Mouse (Mus musculus) cortical plate, adult 2 months (tissue): Measurements from ENCODE around the gene BC024978. TPM values are rescaled to one million over a fixed set of nuclear protein-coding genes. Genes with fewer than 3 reads are reported as not detected.
"Not testable (repeated sequence)": the region's sequence is repeated elsewhere in the genome, so short reads cannot be mapped to it uniquely, and the experiment has no call there.

ENCODE experiments used
- H3K27ac ChIP-seq: fragments of 200-500 bp; 2 replicates; pipeline ENCODE4 v1.5.1; 2012; ENCODE audit warnings: low read length, control low read depth, inconsistent platforms; ENCODE audit not compliant: insufficient read depth
- H3K4me1 ChIP-seq: fragments of 200-500 bp; 2 replicates; pipeline ENCODE4 v1.6.1; 2011; ENCODE audit warnings: low read length; ENCODE audit not compliant: control insufficient read depth, insufficient read depth
- H3K4me3 ChIP-seq: fragments of 200-500 bp; 2 replicates; pipeline ENCODE4 v1.5.1; 2011; ENCODE audit warnings: mild to moderate bottlenecking, low read length, control low read depth; ENCODE audit not compliant: insufficient read depth
- CTCF ChIP-seq: fragments of 200-500 bp; IDR thresholded peaks from 2 replicates; pipeline ENCODE4 v1.5.1; 2011; ENCODE audit warnings: mild to moderate bottlenecking, control low read depth, low read length; ENCODE audit not compliant: insufficient read depth; ENCODE audit errors: extremely low read depth
- POLR2A ChIP-seq: fragments of 200-500 bp; IDR thresholded peaks from 2 replicates; pipeline ENCODE4 v1.6.1; 2011; ENCODE audit warnings: mild to moderate bottlenecking, low read length, control low read depth; ENCODE audit not compliant: insufficient read depth; ENCODE audit errors: extremely low read depth
- polyA plus RNA-seq: library from polyadenylated mRNA; depleted of rRNA; stranded (reverse); fragments of >200 nt; gene quantifications from 2 replicates; pipeline ENCODE4 v1.2.3, GENCODE M21; 2012

BC024978 gene
- polyA plus RNA-seq, 1 experiment = 14.9 TPM

- peak overlapping the region; percentile 41 for H3K27ac ChIP-seq
- peaks cover 2% of the 10 kb centered on the region; the same call in 1 of the 2 replicates for H3K4me1 ChIP-seq
- no peak overlapping the region for H3K4me3 ChIP-seq
- TF ChIP-seq CTCF (no peak), POLR2A (0 out of 2 replicates have a peak, but pooled peaks have one; percentile 21)
Observed at GRCm38 (mm10) chr7:27231693-27232331, 36.2 kb downstream of the BC024978 start.

DNA sequence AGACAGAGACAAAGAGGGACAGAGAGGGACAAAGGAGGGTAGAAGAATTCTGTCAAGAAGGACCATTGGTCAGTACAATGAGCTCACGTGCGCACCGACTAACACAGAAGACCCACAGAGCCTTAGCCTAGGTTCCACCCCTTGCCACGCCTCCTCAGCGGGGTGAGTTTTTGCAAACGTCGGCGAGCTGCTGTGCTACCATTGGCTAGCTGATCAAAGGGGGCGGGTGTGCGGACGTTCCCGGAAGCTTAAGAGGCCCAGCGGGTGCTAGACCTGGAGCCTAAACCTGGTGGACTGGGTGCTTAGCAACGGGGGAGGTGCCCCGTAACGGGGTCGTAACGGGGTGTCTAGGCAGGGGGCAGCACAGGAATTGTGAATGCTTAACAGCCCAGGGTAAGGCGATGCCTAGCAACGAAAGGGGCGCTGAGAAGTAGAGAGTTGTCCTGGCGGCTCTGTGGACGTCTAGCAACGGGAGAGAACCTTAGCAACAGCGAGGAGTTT lies 37.2 kb downstream of the BC024978 start, which contains the start of gene Coq8b:
Gene Coq8b, plus strand, starts transcription at position 243 of the 501 bp plus-strand sequence.
- H3K27ac ChIP-seq = peak within 1 kb of the TSS; percentile 58; the same call in 1 of the 2 replicates
- peak within 1 kb of the TSS; percentile 47 for H3K4me3 ChIP-seq
- peak; percentile 66; the same call in 1 of the 2 replicates for TF ChIP-seq POLR2A
- no peak for TF ChIP-seq CTCF
- peaks cover 2% of the 10 kb centered on the region; the same call in 1 of the 2 replicates for H3K4me1 ChIP-seq

- no peak overlapping the region for H3K27ac ChIP-seq
- TF ChIP-seq POLR2A (no peak), CTCF (no peak)
Observed at GRCm38 (mm10) chr7:27233300-27233699, 37.7 kb downstream of the BC024978 start.

DNA sequence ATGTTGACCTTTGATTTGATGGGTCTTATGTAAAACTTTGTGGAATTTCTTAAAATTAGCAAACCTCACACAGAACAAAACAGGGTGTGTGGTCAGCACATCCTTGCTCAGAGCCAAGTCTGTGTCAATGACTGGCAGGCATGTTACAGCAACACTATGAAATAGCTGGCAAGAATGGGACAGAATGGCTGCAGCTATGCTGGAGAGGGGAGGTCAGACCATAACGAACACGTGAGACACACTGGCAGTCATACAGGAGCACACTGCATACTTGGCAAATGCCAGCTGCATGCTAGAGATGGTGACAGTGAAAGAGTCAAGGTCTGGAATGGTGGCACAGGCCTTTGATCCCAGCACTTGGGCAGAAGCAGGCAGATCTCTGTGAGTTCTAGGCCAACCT lies 40.1 kb downstream of the BC024978 start:
- Histone ChIP-seq H3K4me1 (peaks cover 2% of the 10 kb centered on the region; the same call in 1 of the 2 replicates), H3K4me3 (no peak overlapping the region), H3K27ac (no peak overlapping the region)
- no peak for TF ChIP-seq CTCF
- no peak for TF ChIP-seq POLR2A

More at GRCm38 (mm10) chr7:27233300-27233699, 37.7 kb downstream of the BC024978 start:
- peak overlapping the region; percentile 47 for H3K4me3 ChIP-seq
- peaks cover 2% of the 10 kb centered on the region; the same call in 1 of the 2 replicates for H3K4me1 ChIP-seq

DNA sequence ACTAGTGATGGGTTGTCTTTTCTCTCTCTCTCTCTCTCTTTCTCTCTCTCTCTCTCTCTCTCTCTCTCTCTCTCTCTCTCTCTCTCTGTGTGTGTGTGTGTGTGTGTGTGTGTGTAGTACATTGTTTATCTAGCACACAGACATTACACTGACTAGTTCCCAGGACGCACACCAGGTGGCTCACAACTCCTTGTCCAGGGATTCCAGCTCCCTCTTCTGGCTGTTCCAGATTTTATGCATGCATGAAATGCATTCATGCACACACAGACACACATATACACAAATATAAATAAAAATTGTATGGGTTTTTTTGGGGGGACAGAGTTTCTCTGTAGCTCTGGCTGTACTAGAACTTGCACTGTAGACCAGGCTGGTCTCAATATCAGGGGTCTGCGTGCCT lies 41.9 kb downstream of the BC024978 start:
- Histone ChIP-seq H3K4me3 (no peak overlapping the region), H3K27ac (no peak overlapping the region), H3K4me1 (peaks cover 2% of the 10 kb centered on the region; the same call in 1 of the 2 replicates)
- TF ChIP-seq CTCF (no peak), POLR2A (no peak)

DNA sequence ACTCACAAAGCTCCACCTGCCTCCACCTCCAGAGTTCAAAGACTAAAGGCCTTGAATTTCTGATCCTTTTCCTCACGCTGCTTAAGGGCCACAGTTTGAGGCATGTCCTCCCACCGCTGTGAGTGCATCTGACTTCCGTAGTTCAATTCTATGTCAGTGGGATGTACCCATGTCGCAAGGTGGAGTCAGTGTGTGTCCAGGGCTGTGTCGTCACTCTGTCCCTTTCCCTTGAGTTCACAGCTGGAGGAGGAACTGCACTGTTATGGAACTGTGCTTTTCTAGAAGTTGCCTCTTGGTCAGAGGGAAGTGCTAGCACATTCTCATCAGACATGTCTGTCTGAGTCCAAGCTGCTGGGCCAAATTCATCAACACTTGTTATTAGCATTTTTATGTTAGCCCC lies 43.0 kb downstream of the BC024978 start:
- H3K27ac ChIP-seq = no peak overlapping the region
- TF ChIP-seq POLR2A = no peak
- no peak for TF ChIP-seq CTCF
- H3K4me3 ChIP-seq = no peak overlapping the region
- peaks cover 2% of the 10 kb centered on the region; the same call in 1 of the 2 replicates for H3K4me1 ChIP-seq

GRCm38 (mm10) chr7:27243211-27243610 lies 47.6 kb downstream of the BC024978 start:
- no peak overlapping the region for H3K4me3 ChIP-seq
- no peak for TF ChIP-seq CTCF
- TF ChIP-seq POLR2A = no peak
- no peaks in the 10 kb centered on the region for H3K4me1 ChIP-seq
- no peak overlapping the region for H3K27ac ChIP-seq

GRCm38 (mm10) chr7:27244088-27244487 lies 48.5 kb downstream of the BC024978 start:
- H3K27ac ChIP-seq = not testable (repeated sequence)
- TF ChIP-seq CTCF = 0 out of 2 replicates have a peak, but pooled peaks have one; percentile 3

DNA sequence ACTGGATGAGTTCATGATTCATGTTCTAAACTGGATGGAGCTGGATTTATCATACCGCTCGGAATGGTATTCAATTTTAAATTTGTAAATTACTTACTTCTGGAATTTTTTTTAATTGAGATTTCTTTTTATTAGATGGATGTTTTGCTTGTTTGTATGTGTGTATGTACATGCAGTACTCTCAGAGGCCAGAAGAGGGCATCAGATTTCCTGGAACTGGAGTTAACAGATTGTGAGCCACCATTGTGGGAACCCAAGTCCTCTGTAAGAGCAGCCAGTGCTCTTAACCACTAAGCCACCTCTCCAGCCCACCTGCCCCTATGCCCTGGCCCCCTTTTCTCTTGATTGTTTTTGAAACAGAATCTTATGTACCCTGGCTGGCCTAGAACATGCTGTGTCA lies 53.6 kb downstream of the BC024978 start:
- Histone ChIP-seq H3K4me1 (no peaks in the 10 kb centered on the region), H3K27ac (no peak overlapping the region), H3K4me3 (no peak overlapping the region)
- TF ChIP-seq POLR2A (no peak), CTCF (peak; percentile 20; the same call in 1 of the 2 replicates)

More at GRCm38 (mm10) chr7:27244088-27244487, 48.5 kb downstream of the BC024978 start:
- H3K4me3 ChIP-seq, H3K4me1 ChIP-seq: not testable (repeated sequence)

DNA sequence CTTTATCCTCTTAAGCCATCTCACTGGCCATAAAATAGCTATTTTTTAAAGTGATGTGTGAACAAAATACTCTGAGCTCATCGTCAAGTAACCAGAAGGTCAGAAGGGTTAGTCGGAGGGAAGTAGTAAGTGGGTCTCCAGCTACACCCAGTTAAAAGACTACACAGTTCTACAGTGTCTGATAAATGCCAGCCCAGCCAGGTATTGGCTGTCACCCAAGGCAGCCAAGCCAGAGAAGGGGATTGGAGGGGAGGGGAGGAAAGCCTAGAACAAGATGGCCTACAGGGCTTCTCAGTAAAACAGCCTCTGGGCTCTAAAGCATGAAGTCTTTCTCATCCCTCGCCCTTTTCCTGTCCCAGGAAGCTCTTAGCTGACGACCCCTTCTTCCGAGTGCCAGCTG lies 54.3 kb downstream of the BC024978 start:
- TF ChIP-seq CTCF = no peak
- no peak for TF ChIP-seq POLR2A
- no peaks in the 10 kb centered on the region for H3K4me1 ChIP-seq
- H3K4me3 ChIP-seq = no peak overlapping the region
- H3K27ac ChIP-seq = no peak overlapping the region
